Mouse (Mus musculus) left cerebral cortex, postnatal 25 days (tissue): ENCODE measurements around the gene Pced1b. TPM values are rescaled to one million over a fixed set of nuclear protein-coding genes. Genes with fewer than 3 reads are reported as not detected.

Experiments
- DNase-seq, 2 experiments: peaks; one replicate each; pipeline ENCODE4 v3.0.0; 2022; ENCODE audit warnings: low spot score in 2 of 2, mixed read lengths in 1 of 2
- intact Hi-C: fragments of 180-260 bp; cut with DNase I; formaldehyde crosslinking; loops from one replicate; pipeline ENCODE4 v1.15.1; 2025
- total RNA-seq, 2 experiments: library from RNA; stranded (reverse); gene quantifications; 2 replicates each; pipeline ENCODE4 v1.2.3; 2021

The Pced1b gene
- total RNA-seq, 2 experiments from 2014 or later = 5.6 to 6.7 TPM

DNA sequence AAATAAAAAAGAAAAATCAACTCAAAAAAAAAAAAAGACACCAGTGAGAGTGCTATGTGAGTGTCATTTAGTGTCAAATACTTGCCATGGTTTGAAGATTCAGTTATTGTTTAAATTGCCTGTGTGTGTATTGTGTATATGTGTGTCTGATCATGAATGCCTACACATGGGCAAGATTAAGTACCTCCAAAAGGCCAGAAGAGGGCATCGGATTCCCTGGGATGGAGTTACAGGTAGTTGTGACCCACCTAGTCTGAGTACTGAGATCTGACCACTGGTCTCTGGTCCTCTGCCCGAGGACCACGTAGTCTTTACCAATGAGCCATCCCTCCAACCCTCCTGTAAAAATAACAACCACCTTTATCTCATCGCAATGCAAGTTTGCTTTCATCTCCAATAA is 7.5 kb downstream of the Pced1b start:
- no peak for DNase-seq
- intact Hi-C loops = no loop called here

- DNase-seq = no peak
- intact Hi-C loops = no loop called here
These were observed 8.9 kb downstream of the Pced1b start for GRCm38 (mm10) chr15:97255800-97256199.

- intact Hi-C loops = no loop called here
- DNase-seq = no peak
These were observed 9.5 kb downstream of the Pced1b start for GRCm38 (mm10) chr15:97256411-97256810.

DNA sequence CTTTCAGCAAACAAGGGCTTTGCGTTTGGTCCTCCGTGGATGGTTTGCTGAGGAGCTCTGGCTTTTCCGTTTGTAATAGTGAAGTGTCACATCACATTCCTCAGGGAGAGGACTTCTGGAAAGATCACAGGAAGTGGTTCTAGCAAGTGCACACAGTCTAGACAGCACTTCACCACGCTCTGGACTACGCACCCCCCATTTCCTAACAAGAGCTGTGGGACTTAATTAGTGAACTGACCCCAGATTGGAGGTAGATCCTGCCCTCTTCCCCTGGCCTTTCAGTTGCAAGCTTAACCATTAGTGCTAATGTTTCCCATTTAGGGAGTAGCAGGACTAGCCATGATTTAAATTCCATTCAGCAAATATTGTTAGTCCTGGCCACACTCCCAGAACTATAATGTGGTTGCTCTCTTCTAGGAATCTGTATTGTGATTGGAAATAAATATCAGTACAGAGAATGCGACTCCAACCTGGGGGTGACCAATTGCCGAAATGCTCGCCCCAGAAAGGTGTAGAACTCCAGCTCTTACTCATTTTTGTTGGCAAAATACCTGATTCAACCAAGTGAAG is 10.4 kb downstream of the Pced1b start:
- intact Hi-C loops = no loop called here
- no peak for DNase-seq

DNA sequence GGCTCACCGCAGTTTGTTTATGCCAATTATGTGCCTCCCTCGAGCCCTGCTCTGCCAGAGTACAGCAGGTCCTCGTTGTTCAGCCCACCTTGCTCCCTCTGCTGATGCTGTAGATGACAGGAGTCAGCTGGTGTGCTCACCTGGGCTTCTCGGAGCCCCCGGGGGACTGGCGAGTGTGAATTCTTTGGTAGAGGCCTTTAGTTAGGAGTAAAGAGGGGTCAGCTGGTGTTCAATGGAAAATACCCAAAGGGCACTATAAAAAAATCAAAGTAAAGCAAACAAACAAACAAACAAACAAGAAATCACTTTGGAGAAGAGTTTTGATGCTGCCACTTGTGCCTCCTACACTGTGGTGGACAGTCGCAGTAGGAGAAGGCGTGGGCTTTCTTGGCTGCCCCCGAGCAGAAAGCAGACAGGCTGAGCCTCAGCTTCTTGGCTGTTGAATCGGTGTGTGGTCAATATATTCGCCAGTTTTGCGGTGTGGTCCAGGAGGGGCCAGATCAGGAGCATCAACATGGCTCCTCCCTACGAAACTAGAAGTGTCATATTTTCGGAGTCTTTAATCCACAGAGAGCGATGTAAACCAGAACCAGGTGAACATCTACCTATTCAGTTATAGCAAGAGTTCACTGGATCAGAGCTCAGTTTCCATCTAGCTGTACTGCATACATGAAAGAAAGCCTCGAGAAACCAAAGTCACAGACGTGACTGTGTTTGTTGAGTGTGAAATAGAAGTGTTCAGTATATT is 11.8 kb downstream of the Pced1b start:
- no peak for DNase-seq
- intact Hi-C loops = no loop called here

GRCm38 (mm10) chr15:97259300-97259699 is 12.4 kb downstream of the Pced1b start:
- no peak for DNase-seq
- intact Hi-C loops = no loop called here

DNA sequence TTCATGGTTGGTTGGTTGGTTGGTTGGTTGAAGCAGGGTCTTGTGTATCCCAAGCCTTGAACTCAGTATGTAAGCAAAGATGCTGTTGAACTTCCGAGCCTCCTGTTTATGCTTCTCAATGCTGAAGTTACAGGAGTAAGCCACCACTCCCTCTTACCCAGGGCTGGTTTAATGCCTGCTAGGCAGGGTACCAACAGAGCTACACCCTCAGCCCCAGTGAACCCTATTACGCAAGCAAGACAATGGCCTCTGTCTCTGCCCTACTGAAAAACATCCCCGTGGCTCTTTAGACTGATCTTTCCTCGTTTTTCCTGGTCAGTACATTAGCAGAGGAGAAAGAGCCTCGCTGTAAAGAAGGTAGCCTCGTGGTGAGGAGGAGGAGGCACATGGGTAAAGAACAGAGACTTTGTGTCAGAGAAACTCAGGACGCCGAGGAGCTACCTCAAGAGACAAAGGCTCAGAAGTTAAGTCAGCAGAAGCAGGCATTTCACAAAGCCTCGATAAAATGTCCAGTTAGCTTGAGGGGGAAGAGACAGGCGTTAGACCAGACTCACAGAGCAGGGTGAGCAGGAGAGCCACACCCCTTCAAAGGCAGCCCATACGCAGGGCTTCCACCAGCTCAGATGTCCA is 13.2 kb downstream of the Pced1b start:
- DNase-seq = no peak
- intact Hi-C loops = no loop called here

DNA sequence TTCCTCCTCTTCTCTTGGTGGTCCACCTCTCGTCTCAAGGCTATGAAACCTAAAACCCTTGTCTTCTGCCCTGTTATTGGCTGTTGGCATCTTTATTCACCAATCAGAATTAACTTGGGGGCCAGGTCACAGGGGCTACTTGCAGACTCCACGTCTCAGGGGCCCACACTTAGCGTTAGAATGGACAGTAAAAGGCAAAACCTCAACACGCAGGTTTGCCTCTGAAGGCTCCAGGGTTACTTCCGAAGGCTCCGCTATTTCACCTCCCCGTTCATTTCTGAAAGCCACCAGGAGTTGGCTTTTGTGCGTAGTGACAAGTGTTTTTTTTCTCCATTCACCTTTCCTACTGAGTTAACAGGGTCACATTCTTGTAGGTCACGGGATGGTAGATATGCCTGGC is 15.3 kb downstream of the Pced1b start:
- no peak for DNase-seq
- intact Hi-C loops = no loop called here

GRCm38 (mm10) chr15:97266236-97266845 is 19.4 kb downstream of the Pced1b start:
- DNase-seq = no peak
- intact Hi-C loops = no loop called here

DNA sequence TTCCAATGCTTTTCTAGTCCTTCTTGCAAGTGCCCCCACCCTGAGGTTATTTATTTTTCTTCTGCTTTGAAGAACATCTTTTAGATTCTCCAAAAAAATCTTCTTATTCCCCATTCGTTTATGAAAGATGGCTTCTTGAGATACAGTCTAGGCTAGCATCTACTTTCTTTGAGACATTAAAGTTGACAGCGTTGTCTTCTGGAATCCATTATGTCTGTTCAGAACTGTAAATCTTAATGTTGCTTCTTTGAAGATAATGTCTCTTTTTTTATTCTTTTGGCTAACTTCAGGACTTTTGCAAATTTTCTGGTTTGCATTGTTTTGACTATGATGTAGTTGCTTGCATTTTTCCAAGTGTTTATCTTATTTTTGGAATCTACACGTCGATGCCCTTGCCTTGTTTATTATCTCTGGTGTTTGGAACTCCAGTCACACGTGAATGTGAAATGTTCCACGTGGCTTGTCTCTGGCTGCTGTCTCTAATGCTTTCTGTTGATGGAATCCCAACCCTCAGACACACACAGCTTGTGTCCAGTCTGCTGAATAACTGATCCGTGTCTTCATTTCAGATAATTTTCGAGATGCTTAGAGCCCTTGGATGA is 20.3 kb downstream of the Pced1b start:
- DNase-seq = no peak
- intact Hi-C loops = no loop called here

- intact Hi-C loops = no loop called here
- no peak for DNase-seq
These were observed 25.2 kb downstream of the Pced1b start for GRCm38 (mm10) chr15:97271985-97272697.

DNA sequence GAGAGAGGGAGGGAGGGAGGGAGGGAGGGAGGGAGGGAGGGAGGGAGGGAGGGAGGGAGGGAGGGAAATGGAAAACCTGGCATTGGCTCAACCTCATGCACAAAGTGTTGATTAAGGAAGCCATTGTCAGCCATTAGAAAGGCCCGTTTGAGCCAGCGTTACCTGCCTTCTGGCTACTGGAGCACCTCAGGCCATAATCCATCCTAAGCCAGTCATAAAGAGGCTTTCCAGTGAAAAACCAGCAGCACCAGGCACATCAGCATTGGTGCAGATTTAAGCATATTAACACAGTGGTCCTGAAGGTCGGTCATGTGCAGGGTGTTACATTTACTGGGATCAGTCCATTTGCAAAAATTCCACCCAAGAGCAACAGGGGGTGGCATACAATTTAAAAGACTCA is 25.9 kb downstream of the Pced1b start:
- DNase-seq = no peak
- intact Hi-C loops = no loop called here

DNA sequence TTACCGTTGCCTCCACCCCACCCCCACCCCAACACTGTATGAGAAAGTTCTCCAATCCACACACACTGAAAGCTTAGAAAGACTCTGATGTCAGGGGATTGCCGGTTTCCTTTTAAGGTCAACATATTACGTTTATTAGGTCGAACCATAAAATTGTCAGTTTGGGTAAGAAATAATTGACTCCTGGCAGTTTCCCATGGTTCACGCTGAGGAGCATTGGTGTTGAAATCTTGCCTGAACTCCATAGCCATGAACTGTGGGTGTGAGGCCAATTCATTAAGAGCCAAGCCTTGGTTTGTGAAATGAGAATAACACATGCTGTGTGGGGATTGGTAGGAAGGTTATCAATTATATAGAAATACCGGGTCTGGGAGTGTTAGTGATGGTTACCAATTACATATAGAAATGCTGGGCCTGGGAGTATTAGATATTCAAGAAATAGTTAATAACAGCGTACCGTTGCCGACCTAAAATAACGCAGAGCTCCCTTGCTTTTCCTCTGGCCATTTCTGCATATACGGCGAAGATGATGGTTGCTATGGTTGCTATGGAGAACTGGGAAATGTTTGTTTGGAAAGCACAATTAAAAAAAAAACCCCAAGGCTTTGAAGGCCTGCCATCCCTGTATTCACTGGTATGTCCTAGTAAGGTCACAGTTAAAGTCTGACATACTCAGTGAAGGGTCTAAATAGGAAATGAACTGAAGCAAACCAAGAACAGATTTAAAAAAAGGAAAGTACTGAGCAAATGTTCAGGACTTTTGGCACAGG is 28.9 kb downstream of the Pced1b start:
- intact Hi-C loops = no loop called here
- DNase-seq = no peak

- no peak for DNase-seq
- intact Hi-C loops = no loop called here
These were observed 29.8 kb downstream of the Pced1b start for GRCm38 (mm10) chr15:97276660-97277153.

GRCm38 (mm10) chr15:97277328-97277727 is 30.4 kb downstream of the Pced1b start:
- intact Hi-C loops = no loop called here

GRCm38 (mm10) chr15:97278340-97278948 is 31.5 kb downstream of the Pced1b start:
- intact Hi-C loops = no loop called here
- DNase-seq = no peak

More at GRCm38 (mm10) chr15:97277328-97277727, 30.4 kb downstream of the Pced1b start:
- DNase-seq = no peak

DNA sequence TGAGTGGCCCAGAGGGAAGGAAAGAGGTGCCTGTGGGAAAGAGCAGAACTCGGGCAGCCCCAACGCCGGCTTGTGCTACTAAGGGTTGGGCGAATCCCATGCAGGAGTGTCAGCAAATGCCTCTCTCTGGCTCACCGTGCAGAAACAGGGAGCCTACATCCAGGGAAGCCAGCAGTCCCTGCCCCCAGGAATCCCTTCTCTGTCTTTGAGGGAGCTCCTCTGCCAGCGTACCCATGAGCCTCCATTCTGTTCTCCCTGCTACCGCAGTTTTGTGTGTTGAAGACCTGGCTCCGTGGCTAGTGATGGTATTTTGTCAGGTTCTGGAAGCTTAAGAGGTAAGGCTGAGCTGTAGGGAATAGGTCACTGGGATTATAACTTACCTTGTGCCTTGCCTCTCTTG is 33.2 kb downstream of the Pced1b start:
- intact Hi-C loops = no loop called here
- DNase-seq = no peak

- intact Hi-C loops = no loop called here
- DNase-seq = no peak
These were observed 33.9 kb downstream of the Pced1b start for GRCm38 (mm10) chr15:97280776-97281175.
